Mouse (Mus musculus) bone marrow macrophage, adult 2 months (primary cell): ENCODE results near the gene Ndufa4l2.

Source experiments
- CTCF ChIP-seq: IDR thresholded peaks from 2 replicates; pipeline ENCODE4 v1.5.1; 2012; ENCODE audit warnings: low read depth, mild to moderate bottlenecking, low read length, moderate library complexity
- POLR2A ChIP-seq: IDR thresholded peaks from 2 replicates; pipeline ENCODE4 v1.6.1; 2012; ENCODE audit warnings: mild to moderate bottlenecking, low read depth, low read length, borderline replicate concordance

DNA sequence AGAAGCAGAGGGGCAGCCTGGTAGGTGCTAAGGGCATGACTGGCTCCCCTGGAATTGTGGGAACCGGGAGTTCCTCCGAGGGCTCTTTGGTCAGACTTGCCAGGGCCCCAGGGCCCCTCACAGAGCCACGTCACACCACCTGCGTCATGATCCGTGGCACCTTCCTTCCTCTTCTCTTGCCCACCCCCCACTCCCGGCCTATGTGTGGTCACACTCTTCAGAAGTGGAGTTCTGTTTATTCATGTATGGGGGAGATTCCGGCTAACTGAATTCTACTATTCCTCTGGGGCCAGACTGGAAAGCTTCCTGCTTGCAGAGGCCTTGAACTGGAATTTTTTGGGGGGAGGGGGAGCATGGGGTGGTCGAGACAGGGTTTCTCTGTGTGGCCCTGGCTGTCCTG lies 49.1 kb downstream of the Ndufa4l2 start:
- no peak for TF ChIP-seq CTCF
- no peak for TF ChIP-seq POLR2A
